Mouse (Mus musculus) kidney, adult 2 months (tissue): ENCODE results near the gene Dact2. TPM values are rescaled to one million over a fixed set of nuclear protein-coding genes. Genes with fewer than 3 reads are reported as not detected.

Experiments
- DNase-seq: peaks from one replicate; pipeline ENCODE4 v3.0.0; 2021
- H3K27ac ChIP-seq: fragments of 200-500 bp; 2 replicates; pipeline ENCODE4 v1.5.1; 2012; ENCODE audit warnings: low read depth, low read length, control low read depth, inconsistent platforms; ENCODE audit not compliant: insufficient read depth
- H3K27me3 ChIP-seq: fragments of 200-500 bp; replicated peaks from 2 replicates; pipeline ENCODE4 v1.6.1; 2012; ENCODE audit warnings: mild to moderate bottlenecking, moderate library complexity, low read length, inconsistent platforms; ENCODE audit not compliant: control insufficient read depth, insufficient read depth
- H3K36me3 ChIP-seq: fragments of 200-500 bp; 2 replicates; pipeline ENCODE4 v1.6.1; 2012; ENCODE audit warnings: mild to moderate bottlenecking, moderate library complexity, low read length, inconsistent platforms; ENCODE audit not compliant: control insufficient read depth, insufficient read depth
- H3K4me1 ChIP-seq: fragments of 200-500 bp; 2 replicates; pipeline ENCODE4 v1.6.1; 2011; ENCODE audit warnings: low read length; ENCODE audit not compliant: control insufficient read depth, insufficient read depth
- H3K4me3 ChIP-seq: fragments of 200-500 bp; 2 replicates; pipeline ENCODE4 v1.5.1; 2011; ENCODE audit warnings: mild to moderate bottlenecking, low read depth, low read length, control low read depth; ENCODE audit not compliant: insufficient read depth
- CTCF ChIP-seq: fragments of 200-500 bp; conservative IDR thresholded peaks from 2 replicates; pipeline ENCODE4 v1.5.1; 2011; ENCODE audit warnings: low read depth, mild to moderate bottlenecking, control low read depth, low read length, moderate library complexity, mixed read lengths; ENCODE audit not compliant: insufficient read depth, insufficient read length
- POLR2A ChIP-seq: fragments of 200-500 bp; IDR thresholded peaks from one replicate; pipeline ENCODE4 v1.6.1; 2011; ENCODE audit warnings: low read depth, low read length, control low read depth
- WGBS: fragments of 180-500 bp; shearing (Covaris S2); methylation state at CpG from one replicate; pipeline ENCODE4 v1.1.7; 2018; 5-methylcytosine and 5-hydroxymethylcytosine counted together
- polyA plus RNA-seq: library from polyadenylated mRNA; depleted of rRNA; stranded (reverse); fragments of >200 nt; gene quantifications from 2 replicates; pipeline ENCODE4 v1.2.3, GENCODE M21; 2012; rRNA removed

Gene Dact2
- 23.3 and 24.2 TPM in 2 replicates for polyA plus RNA-seq

- TF ChIP-seq CTCF (no peak), POLR2A (no peak)
- H3K36me3 ChIP-seq, result no peaks in the 10 kb centered on the region
- peak within 1 kb of the TSS; percentile 80 for H3K4me3 ChIP-seq
- WGBS, result 40% methylated on average over 13 of the region's 13 CpGs
- no peaks in the 10 kb centered on the region for H3K27me3 ChIP-seq
- peak; percentile 22 for DNase-seq
- peak within 1 kb of the TSS; percentile 49 for H3K27ac ChIP-seq
- peaks cover 9% of the 10 kb centered on the region for H3K4me1 ChIP-seq
Measured at GRCm38 (mm10) chr17:14204061-14204460, at the start of gene Dact2. Gene Dact2, minus strand, starts transcription at chr17:14204304.

- WGBS, result 57% methylated on average over 7 of the region's 7 CpGs
- no peaks in the 10 kb centered on the region for H3K4me1 ChIP-seq
- no peak for TF ChIP-seq POLR2A
- TF ChIP-seq CTCF, result no peak
Measured at GRCm38 (mm10) chr17:14252456-14252855, 48.4 kb upstream of the Dact2 start.

GRCm38 (mm10) chr17:14250401-14250800, 46.3 kb upstream of the Dact2 start:
- no peaks in the 10 kb centered on the region for H3K27me3 ChIP-seq
- H3K4me3 ChIP-seq, result no peak overlapping the region
- H3K36me3 ChIP-seq, result no peaks in the 10 kb centered on the region
- H3K27ac ChIP-seq, result no peak overlapping the region
- TF ChIP-seq CTCF (no peak), POLR2A (no peak)
- no peaks in the 10 kb centered on the region for H3K4me1 ChIP-seq
- 38% methylated on average over 8 of the region's 8 CpGs for WGBS
- no peak for DNase-seq

More at GRCm38 (mm10) chr17:14252456-14252855, 48.4 kb upstream of the Dact2 start:
- Histone ChIP-seq H3K4me3 (no peak overlapping the region), H3K27me3 (no peaks in the 10 kb centered on the region), H3K36me3 (no peaks in the 10 kb centered on the region), H3K27ac (no peak overlapping the region)
- DNase-seq, result no peak

GRCm38 (mm10) chr17:14249595-14249994, 45.5 kb upstream of the Dact2 start:
- Histone ChIP-seq H3K27me3 (no peaks in the 10 kb centered on the region), H3K36me3 (no peaks in the 10 kb centered on the region), H3K4me3 (no peak overlapping the region), H3K4me1 (no peaks in the 10 kb centered on the region), H3K27ac (no peak overlapping the region)
- TF ChIP-seq POLR2A (no peak), CTCF (no peak)
- no peak for DNase-seq
- 62% methylated on average over 4 of the region's 4 CpGs for WGBS

GRCm38 (mm10) chr17:14247931-14248330, 43.8 kb upstream of the Dact2 start:
- Histone ChIP-seq H3K27me3 (no peaks in the 10 kb centered on the region), H3K4me1 (no peaks in the 10 kb centered on the region), H3K36me3 (no peaks in the 10 kb centered on the region), H3K27ac (no peak overlapping the region), H3K4me3 (no peak overlapping the region)
- 91% methylated on average over 8 of the region's 8 CpGs for WGBS
- DNase-seq, result no peak
- no peak for TF ChIP-seq CTCF
- no peak for TF ChIP-seq POLR2A

- no peak overlapping the region for H3K4me3 ChIP-seq
- H3K27ac ChIP-seq, result no peak overlapping the region
- WGBS, result 91% methylated on average over 2 of the region's 2 CpGs
- no peak for DNase-seq
- no peak for TF ChIP-seq CTCF
- no peak for TF ChIP-seq POLR2A
- H3K36me3 ChIP-seq, result no peaks in the 10 kb centered on the region
- H3K4me1 ChIP-seq, result no peaks in the 10 kb centered on the region
- H3K27me3 ChIP-seq, result no peaks in the 10 kb centered on the region
Measured at GRCm38 (mm10) chr17:14246266-14246665, 42.2 kb upstream of the Dact2 start.

GRCm38 (mm10) chr17:14244195-14244965, 40.3 kb upstream of the Dact2 start:
- H3K4me3 ChIP-seq, result no peak overlapping the region
- H3K27me3 ChIP-seq, result no peaks in the 10 kb centered on the region
- H3K27ac ChIP-seq, result no peak overlapping the region
- no peaks in the 10 kb centered on the region for H3K36me3 ChIP-seq
- 54% methylated on average over 11 of the region's 11 CpGs for WGBS
- no peak for DNase-seq
- H3K4me1 ChIP-seq, result no peaks in the 10 kb centered on the region
- TF ChIP-seq CTCF, result no peak
- no peak for TF ChIP-seq POLR2A
